Mouse (Mus musculus) G1E (cell line): ENCODE results near the gene Ubap2l. TPM values are rescaled to one million over a fixed set of nuclear protein-coding genes. Genes with fewer than 3 reads are reported as not detected.

Experiments
- ATAC-seq: 2 replicates; pipeline ENCODE4 v1.8.0; 2016; ENCODE audit warnings: mild to moderate bottlenecking; ENCODE audit not compliant: insufficient number of reproducible peaks, poor library complexity, low FRiP score, severe bottlenecking; ENCODE audit errors: extremely low read depth
- DNase-seq: peaks from one replicate; pipeline ENCODE4 v3.0.0; 2012; ENCODE audit warnings: low spot score
- H3K27me3 ChIP-seq: 2 replicates; pipeline ENCODE4 v1.6.1; 2012; ENCODE audit warnings: mild to moderate bottlenecking, low read length, inconsistent platforms; ENCODE audit not compliant: insufficient read depth
- H3K36me3 ChIP-seq: replicated peaks from 2 replicates; pipeline ENCODE3; 2012; ENCODE audit warnings: mild to moderate bottlenecking, inconsistent platforms
- H3K4me1 ChIP-seq: 2 replicates; pipeline ENCODE4 v1.6.1; 2012; ENCODE audit warnings: low read depth, low read length, inconsistent platforms, mixed read lengths; ENCODE audit not compliant: insufficient read depth
- H3K4me3 ChIP-seq: 2 replicates; pipeline ENCODE4 v1.5.1; 2012; ENCODE audit warnings: low read depth, mild to moderate bottlenecking, inconsistent platforms, low read length, moderate library complexity, mixed read lengths
- H3K9me3 ChIP-seq: replicated peaks from 2 replicates; pipeline ENCODE4 v1.6.1; 2012; ENCODE audit warnings: inconsistent platforms
- CTCF ChIP-seq: IDR thresholded peaks from 2 replicates; pipeline ENCODE4 v1.5.1; 2012; ENCODE audit warnings: low read depth, low read length, inconsistent platforms, mixed read lengths
- GATA1 ChIP-seq: IDR thresholded peaks from 2 replicates; pipeline ENCODE4 v1.6.1; 2012; ENCODE audit warnings: borderline replicate concordance, low read length, inconsistent platforms, mixed read lengths
- GATA2 ChIP-seq: IDR thresholded peaks from 2 replicates; pipeline ENCODE4 v1.6.1; 2012; ENCODE audit warnings: low read depth, low read length, inconsistent platforms, borderline replicate concordance
- POLR2AphosphoS5 ChIP-seq: IDR thresholded peaks from 2 replicates; pipeline ENCODE4 v1.6.1; 2012; ENCODE audit warnings: low read depth, low read length, inconsistent platforms; ENCODE audit not compliant: insufficient replicate concordance
- TAL1 ChIP-seq: conservative IDR thresholded peaks from 2 replicates; pipeline ENCODE4 v1.6.1; 2012; ENCODE audit warnings: low read depth, low read length, inconsistent platforms, mixed read lengths
- polyA plus RNA-seq: library from polyadenylated mRNA; stranded (reverse); fragments of >175 nt; gene quantifications from 2 replicates; pipeline ENCODE4 v1.2.3, GENCODE M21; 2012
- total RNA-seq, 2 experiments: library from RNA; stranded (forward) in 1 of 2; stranded (reverse) in 1 of 2; fragments of 200-1000 nt in 1 of 2; fragments of >200 nt in 1 of 2; fragmentation: Nextera tagmentation in 1 of 2; gene quantifications; 2 replicates each; pipeline ENCODE4 v1.2.3; 2014 to 2017

Ubap2l gene
- total and polyA plus RNA-seq, 3 experiments: 145 to 353 (median 193) TPM

- ATAC-seq: no peak
- peaks cover 48% of the 10 kb centered on the region for H3K27me3 ChIP-seq
Measured at GRCm38 (mm10) chr3:89962751-89963220, 89.6 kb downstream of the Ubap2l start.

GRCm38 (mm10) chr3:89962059-89962750, 90.2 kb downstream of the Ubap2l start:
- TF ChIP-seq GATA2: no peak
- no peak for TF ChIP-seq CTCF
- TF ChIP-seq TAL1: no peak
- no peak for TF ChIP-seq GATA1
- TF ChIP-seq POLR2AphosphoS5: no peak
- no peaks in the 10 kb centered on the region; the same call in 1 of the 2 replicates for H3K4me1 ChIP-seq
- DNase-seq (no peak), ATAC-seq (no peak)
- H3K9me3 ChIP-seq: no peaks in the 10 kb centered on the region
- no peaks in the 10 kb centered on the region for H3K36me3 ChIP-seq
- H3K4me3 ChIP-seq: no peak overlapping the region
- H3K27me3 ChIP-seq: peaks cover 45% of the 10 kb centered on the region

More at GRCm38 (mm10) chr3:89962751-89963220, 89.6 kb downstream of the Ubap2l start:
- DNase-seq: no peak
- Histone ChIP-seq H3K9me3 (no peaks in the 10 kb centered on the region), H3K4me1 (no peaks in the 10 kb centered on the region; the same call in 1 of the 2 replicates), H3K36me3 (no peaks in the 10 kb centered on the region), H3K4me3 (no peak overlapping the region)
- TF ChIP-seq CTCF: no peak

GRCm38 (mm10) chr3:89961436-89961835, 91.0 kb downstream of the Ubap2l start:
- Histone ChIP-seq H3K36me3 (no peaks in the 10 kb centered on the region), H3K9me3 (no peaks in the 10 kb centered on the region), H3K27me3 (peaks cover 45% of the 10 kb centered on the region), H3K4me1 (no peaks in the 10 kb centered on the region; the same call in 1 of the 2 replicates), H3K4me3 (no peak overlapping the region)
- ATAC-seq: no peak
- no peak for DNase-seq
- no peak for TF ChIP-seq GATA1
- TF ChIP-seq TAL1: no peak
- no peak for TF ChIP-seq GATA2
- no peak for TF ChIP-seq CTCF

- no peak for ATAC-seq
- Histone ChIP-seq H3K27me3 (peaks cover 49% of the 10 kb centered on the region), H3K4me1 (no peaks in the 10 kb centered on the region; the same call in 1 of the 2 replicates), H3K36me3 (no peaks in the 10 kb centered on the region), H3K9me3 (no peaks in the 10 kb centered on the region), H3K4me3 (no peak overlapping the region)
- no peak for DNase-seq
- TF ChIP-seq CTCF: no peak
- no peak for TF ChIP-seq GATA2
- TF ChIP-seq TAL1: no peak
- no peak for TF ChIP-seq POLR2AphosphoS5
- TF ChIP-seq GATA1: no peak
Measured at GRCm38 (mm10) chr3:89960469-89960868, 92.0 kb downstream of the Ubap2l start.

- H3K9me3 ChIP-seq: no peaks in the 10 kb centered on the region
- no peak for TF ChIP-seq GATA2
- TF ChIP-seq GATA1: no peak
- no peak for TF ChIP-seq TAL1
- no peak for TF ChIP-seq POLR2AphosphoS5
- no peak for TF ChIP-seq CTCF
- H3K4me3 ChIP-seq: no peak overlapping the region
- H3K36me3 ChIP-seq: no peaks in the 10 kb centered on the region
- DNase-seq: no peak
- no peaks in the 10 kb centered on the region; the same call in 1 of the 2 replicates for H3K4me1 ChIP-seq
- peaks cover 44% of the 10 kb centered on the region for H3K27me3 ChIP-seq
- no peak for ATAC-seq
Measured at GRCm38 (mm10) chr3:89959435-89959834, 93.0 kb downstream of the Ubap2l start.

GRCm38 (mm10) chr3:89957880-89958279, 94.5 kb downstream of the Ubap2l start:
- ATAC-seq (no peak), DNase-seq (no peak)
- Histone ChIP-seq H3K4me3 (no peak overlapping the region), H3K36me3 (no peaks in the 10 kb centered on the region), H3K9me3 (no peaks in the 10 kb centered on the region), H3K27me3 (peaks cover 34% of the 10 kb centered on the region), H3K4me1 (peaks cover 4% of the 10 kb centered on the region)
- TF ChIP-seq CTCF: no peak
- no peak for TF ChIP-seq GATA2
